Mouse (Mus musculus) hindbrain, embryonic 14.5 days (tissue): Measurements from ENCODE around the gene Ntmt1. TPM values are rescaled to one million over a fixed set of nuclear protein-coding genes. Genes with fewer than 3 reads are reported as not detected.

Experiments
- ATAC-seq: fragments of 200-750 bp; cut with Nextera tagmentation; 2 replicates; pipeline ENCODE4 v1.8.0; 2017; ENCODE audit warnings: moderate number of reproducible peaks, mild to moderate bottlenecking, moderate TSS enrichment, moderate library complexity; ENCODE audit not compliant: low FRiP score
- DNase-seq: peaks from one replicate; pipeline ENCODE4 v3.0.0-alpha.2; 2015; ENCODE audit warnings: low spot score
- H3K27ac ChIP-seq: fragments of 300-500 bp; sonication (generic); 2 replicates; pipeline ENCODE4 v1.5.1; 2014; ENCODE audit warnings: mild to moderate bottlenecking, moderate library complexity
- H3K27me3 ChIP-seq: fragments of 300-500 bp; sonication (generic); 2 replicates; pipeline ENCODE4 v1.6.1; 2014; ENCODE audit warnings: mild to moderate bottlenecking, low read length, mixed read lengths; ENCODE audit not compliant: control insufficient read depth, insufficient read depth
- H3K36me3 ChIP-seq: fragments of 300-500 bp; sonication (generic); replicated peaks from 2 replicates; pipeline ENCODE4 v1.6.1; 2014; ENCODE audit not compliant: control insufficient read depth, insufficient read depth
- H3K4me1 ChIP-seq: fragments of 300-500 bp; sonication (generic); replicated peaks from 2 replicates; pipeline ENCODE4 v1.6.1; 2014; ENCODE audit warnings: antibody characterized with exemption, low read length, mixed read lengths; ENCODE audit not compliant: control insufficient read depth, insufficient read depth
- H3K4me2 ChIP-seq: fragments of 300-500 bp; sonication (generic); replicated peaks from 2 replicates; pipeline ENCODE4 v1.6.1; 2014; ENCODE audit warnings: mild to moderate bottlenecking, moderate library complexity
- H3K4me3 ChIP-seq: fragments of 300-500 bp; sonication (generic); replicated peaks from 2 replicates; pipeline ENCODE4 v1.5.1; 2014; ENCODE audit warnings: mild to moderate bottlenecking, low read length
- H3K9ac ChIP-seq: fragments of 300-500 bp; sonication (generic); 2 replicates; pipeline ENCODE4 v1.6.1; 2014
- H3K9me3 ChIP-seq: fragments of 300-500 bp; sonication (generic); 2 replicates; pipeline ENCODE4 v1.6.1; 2016; ENCODE audit warnings: low read length; ENCODE audit not compliant: control insufficient read depth
- WGBS: fragments of 180-500 bp; shearing (Covaris S2); extraction: QIAGEN DNeasy Blood & Tissue Kit; methylation state at CpG from one replicate; pipeline ENCODE4 v1.1.7; 2014; 5-methylcytosine and 5-hydroxymethylcytosine counted together
- polyA plus RNA-seq: library from polyadenylated mRNA; unstranded; fragments of >200 nt; fragmentation: Nextera tagmentation; extraction: Ambion mirVana; gene quantifications from 2 replicates; pipeline ENCODE4 v1.2.1, GENCODE M21; 2014

The Ntmt1 gene
- polyA plus RNA-seq, 1 experiment from 2014 or later, result 102 TPM

DNA sequence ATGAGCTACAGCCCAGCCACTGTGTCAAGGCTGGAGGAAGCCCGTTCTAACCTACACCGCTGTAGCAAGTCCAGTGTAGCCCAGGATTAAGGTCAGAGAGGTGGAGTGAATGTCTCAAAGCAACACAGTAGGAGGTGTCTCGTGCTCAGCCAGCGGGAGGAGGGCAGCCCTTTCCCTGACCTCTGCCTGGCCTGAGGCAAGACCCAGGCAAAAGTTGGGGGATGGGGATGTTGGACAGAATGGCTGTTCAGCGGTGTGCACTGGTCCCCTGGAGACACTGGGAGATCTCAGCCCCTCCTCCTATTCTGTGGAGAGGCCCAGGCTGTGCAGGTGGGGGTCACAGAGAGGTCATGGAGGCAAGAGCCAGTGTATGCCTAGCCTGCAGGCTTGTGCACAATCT is 28.4 kb upstream of the Ntmt1 start:
- Histone ChIP-seq H3K27me3 (no peaks in the 10 kb centered on the region), H3K36me3 (no peaks in the 10 kb centered on the region), H3K4me2 (no peak overlapping the region), H3K4me3 (no peak overlapping the region), H3K4me1 (peaks cover 9% of the 10 kb centered on the region), H3K27ac (no peak overlapping the region), H3K9me3 (no peaks in the 10 kb centered on the region), H3K9ac (no peak overlapping the region)
- 4% methylated on average over 5 of the region's 5 CpGs for WGBS
- ATAC-seq (no peak), DNase-seq (no peak)

DNA sequence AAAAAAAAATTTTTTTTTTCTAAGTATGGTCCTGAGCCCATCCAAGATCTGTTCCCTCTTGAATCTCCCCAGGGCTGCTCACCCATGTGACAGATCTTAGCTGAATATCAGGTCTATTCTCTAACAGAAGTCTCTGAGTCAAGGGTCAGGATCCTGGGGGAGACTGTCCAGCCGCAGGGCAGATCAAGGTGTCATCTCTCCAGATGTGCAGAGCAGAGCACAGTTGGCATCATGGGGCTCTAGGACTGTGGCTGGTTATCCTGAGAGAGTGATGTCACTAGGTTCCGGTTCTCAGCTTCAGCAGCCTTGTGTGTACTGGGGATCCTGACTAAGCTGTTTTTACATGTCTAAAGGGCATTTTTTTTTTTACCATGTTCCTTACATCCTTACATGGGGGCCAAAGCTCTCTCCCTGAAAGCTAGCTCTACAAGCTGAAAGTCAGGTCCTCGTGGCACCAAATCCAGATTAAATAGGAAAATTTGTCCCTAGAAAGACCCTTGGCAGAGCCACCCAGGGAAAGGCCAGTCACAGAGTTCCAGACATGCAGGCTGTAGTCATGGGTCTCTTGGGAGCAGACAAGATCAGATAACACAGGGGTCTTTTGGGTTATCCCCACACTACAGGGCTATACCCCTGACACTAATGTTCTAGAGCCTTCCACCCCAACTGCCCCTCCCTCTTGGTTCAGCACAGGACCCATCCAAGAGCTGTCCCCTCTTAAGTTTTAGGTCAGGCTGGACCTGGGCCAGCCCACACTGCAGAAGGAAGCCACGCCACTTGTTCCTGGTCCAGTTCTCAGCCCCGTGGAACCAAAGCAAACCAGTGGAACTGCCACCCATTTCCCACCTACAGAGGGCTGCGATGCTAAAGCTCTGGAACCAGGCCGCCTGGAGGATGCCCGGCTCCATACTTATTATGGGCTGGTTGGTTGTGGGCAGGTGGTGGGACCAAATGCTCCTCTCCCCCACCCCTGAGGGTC is 25.0 kb upstream of the Ntmt1 start:
- H3K4me2 ChIP-seq, result peak overlapping the region; percentile 46
- H3K9ac ChIP-seq, result no peak overlapping the region
- H3K9me3 ChIP-seq, result no peaks in the 10 kb centered on the region
- H3K4me3 ChIP-seq, result no peak overlapping the region
- no peaks in the 10 kb centered on the region for H3K27me3 ChIP-seq
- DNase-seq, result no peak
- no peaks in the 10 kb centered on the region for H3K36me3 ChIP-seq
- ATAC-seq, result no peak
- peaks cover 28% of the 10 kb centered on the region for H3K4me1 ChIP-seq
- peak overlapping the region; percentile 48; the same call in 1 of the 2 replicates for H3K27ac ChIP-seq
- 75% methylated on average over 8 of the region's 8 CpGs for WGBS

DNA sequence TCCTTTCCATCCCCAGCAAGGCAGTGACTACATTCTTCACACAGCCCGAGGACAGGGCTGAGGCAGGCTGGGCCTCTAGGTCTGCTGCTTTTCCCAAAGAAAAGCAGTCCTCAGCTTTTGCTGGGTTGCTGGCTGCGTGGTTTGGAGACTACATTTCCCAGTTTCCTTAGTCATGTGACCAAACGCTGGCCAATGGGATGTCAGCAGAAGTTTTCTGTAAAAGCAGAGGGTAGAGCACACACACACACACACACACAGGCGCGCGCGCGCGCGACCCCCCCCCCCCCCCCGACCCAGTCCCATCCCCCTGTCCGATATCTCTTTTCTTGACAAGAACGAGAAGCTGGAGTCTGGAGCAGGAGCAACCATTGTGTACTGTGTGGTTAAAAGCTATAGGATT is 24.3 kb upstream of the Ntmt1 start:
- ATAC-seq, result 0 out of 2 replicates have a peak, but pooled peaks have one; percentile 49
- WGBS, result 2% methylated on average over 13 of the region's 13 CpGs
- H3K9ac ChIP-seq, result no peak overlapping the region

DNA sequence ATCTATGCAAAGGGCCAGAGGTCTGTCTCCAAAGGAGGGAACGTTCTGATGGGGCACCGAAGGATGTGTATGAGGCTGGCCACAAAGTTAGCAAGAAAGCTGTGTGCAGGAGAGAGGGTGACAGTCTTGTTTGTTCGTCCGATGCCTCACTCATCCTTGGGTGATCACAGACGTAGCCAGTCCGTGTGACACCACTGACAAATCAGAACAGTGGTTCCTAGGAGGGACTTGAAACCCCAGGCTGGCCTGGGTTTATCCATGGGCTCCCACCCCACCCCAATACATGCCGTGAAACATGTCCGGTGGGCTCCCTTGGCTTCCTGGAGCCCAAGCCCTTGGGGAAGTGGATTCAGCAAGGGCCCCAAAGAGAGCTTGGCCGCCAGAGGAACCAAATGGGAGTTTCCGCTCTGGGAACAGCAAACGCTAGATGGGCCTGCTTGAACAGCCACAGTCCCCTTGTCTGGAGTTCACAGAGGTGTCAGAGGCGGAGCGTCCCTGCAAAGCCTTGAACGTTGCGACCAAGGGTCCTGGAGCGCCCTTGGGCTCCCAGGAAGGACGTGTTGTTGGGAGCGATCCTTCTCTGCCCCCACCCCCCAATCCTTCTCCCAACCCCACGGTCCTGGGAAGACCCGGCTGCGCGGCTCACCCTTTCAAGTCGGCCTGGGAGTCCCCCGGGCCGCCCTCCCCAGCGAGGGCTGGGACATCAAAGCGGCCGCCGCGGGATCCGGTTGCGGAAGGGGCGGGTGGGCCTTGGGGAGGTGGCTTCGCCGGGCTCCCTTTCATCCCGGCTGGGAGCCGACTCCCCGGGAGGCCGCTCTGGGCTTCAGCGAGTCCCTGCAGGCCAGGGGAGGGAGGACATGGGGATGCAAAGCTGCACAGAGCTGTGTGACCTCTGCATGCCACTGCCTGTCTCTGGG is 23.3 kb upstream of the Ntmt1 start:
- Histone ChIP-seq H3K4me3 (no peak overlapping the region), H3K27ac (peak overlapping the region; percentile 55), H3K9ac (peak overlapping the region; percentile 42), H3K27me3 (no peaks in the 10 kb centered on the region), H3K36me3 (no peaks in the 10 kb centered on the region), H3K4me2 (peak overlapping the region; percentile 46), H3K9me3 (no peaks in the 10 kb centered on the region), H3K4me1 (peaks cover 28% of the 10 kb centered on the region)
- WGBS, result 14% methylated on average over 40 of the region's 40 CpGs
- no peak for DNase-seq
- ATAC-seq, result 0 out of 2 replicates have a peak, but pooled peaks have one; percentile 15

More for the DNA sequence above, 24.3 kb upstream of the Ntmt1 start:
- no peaks in the 10 kb centered on the region for H3K27me3 ChIP-seq
- peak; percentile 76 for DNase-seq
- peak overlapping the region; percentile 46 for H3K4me2 ChIP-seq
- H3K27ac ChIP-seq, result peak overlapping the region; percentile 48; the same call in 1 of the 2 replicates
- peaks cover 28% of the 10 kb centered on the region for H3K4me1 ChIP-seq
- no peak overlapping the region for H3K4me3 ChIP-seq
- no peaks in the 10 kb centered on the region for H3K36me3 ChIP-seq
- no peaks in the 10 kb centered on the region for H3K9me3 ChIP-seq

DNA sequence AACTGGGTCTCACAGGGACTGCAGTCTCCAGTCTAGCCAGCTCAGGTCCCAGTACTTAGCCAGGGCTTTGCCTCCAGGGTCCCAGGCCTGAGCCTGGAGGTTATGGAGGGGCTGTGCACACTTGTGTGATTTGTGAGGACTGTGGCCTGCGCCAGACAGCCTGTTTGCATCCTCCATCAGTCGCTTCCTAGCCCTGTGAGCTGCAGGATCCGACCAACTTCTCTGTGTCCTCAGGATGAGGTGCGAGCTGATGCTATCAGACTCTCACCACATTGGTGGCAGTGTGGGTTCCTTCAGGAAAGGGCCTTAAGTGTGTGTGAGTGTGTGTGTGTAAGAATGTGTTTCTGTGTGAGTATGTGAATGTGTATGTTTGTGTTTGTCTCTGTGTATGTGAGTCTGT is 20.2 kb upstream of the Ntmt1 start:
- H3K27ac ChIP-seq, result no peak overlapping the region
- H3K36me3 ChIP-seq, result no peaks in the 10 kb centered on the region
- WGBS, result 61% methylated on average over 4 of the region's 4 CpGs
- ATAC-seq (no peak), DNase-seq (no peak)
- H3K27me3 ChIP-seq, result no peaks in the 10 kb centered on the region
- H3K9ac ChIP-seq, result peak overlapping the region; percentile 29; the same call in 1 of the 2 replicates
- H3K4me3 ChIP-seq, result no peak overlapping the region
- no peak overlapping the region for H3K4me2 ChIP-seq
- peaks cover 28% of the 10 kb centered on the region for H3K4me1 ChIP-seq
- H3K9me3 ChIP-seq, result no peaks in the 10 kb centered on the region

DNA sequence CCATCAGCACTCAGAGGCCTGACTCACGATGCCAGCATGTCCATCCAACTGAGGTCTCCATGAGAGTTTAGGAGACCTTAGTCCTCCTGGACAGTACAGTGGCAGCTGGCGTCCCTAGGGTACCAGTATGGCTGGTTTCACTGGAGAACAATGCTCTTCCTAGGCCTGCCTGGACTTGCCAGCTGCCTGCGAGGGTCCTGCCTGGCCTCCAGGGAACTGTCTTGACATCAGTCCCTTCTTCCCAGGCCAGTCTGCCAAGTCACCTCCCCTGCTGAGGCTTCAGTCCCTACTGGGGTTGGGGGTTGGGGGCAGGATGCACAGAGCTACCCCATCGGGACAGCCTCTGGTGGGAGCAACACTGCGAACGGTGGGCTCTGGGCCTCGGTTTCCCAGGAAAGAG is 15.6 kb upstream of the Ntmt1 start:
- WGBS, result 73% methylated on average over 7 of the region's 7 CpGs
- no peak overlapping the region for H3K4me3 ChIP-seq
- no peaks in the 10 kb centered on the region for H3K27me3 ChIP-seq
- H3K9me3 ChIP-seq, result no peaks in the 10 kb centered on the region
- no peak overlapping the region for H3K27ac ChIP-seq
- peaks cover 23% of the 10 kb centered on the region for H3K4me1 ChIP-seq
- H3K4me2 ChIP-seq, result no peak overlapping the region
- no peak for ATAC-seq
- H3K9ac ChIP-seq, result no peak overlapping the region
- no peak for DNase-seq
- H3K36me3 ChIP-seq, result no peaks in the 10 kb centered on the region

DNA sequence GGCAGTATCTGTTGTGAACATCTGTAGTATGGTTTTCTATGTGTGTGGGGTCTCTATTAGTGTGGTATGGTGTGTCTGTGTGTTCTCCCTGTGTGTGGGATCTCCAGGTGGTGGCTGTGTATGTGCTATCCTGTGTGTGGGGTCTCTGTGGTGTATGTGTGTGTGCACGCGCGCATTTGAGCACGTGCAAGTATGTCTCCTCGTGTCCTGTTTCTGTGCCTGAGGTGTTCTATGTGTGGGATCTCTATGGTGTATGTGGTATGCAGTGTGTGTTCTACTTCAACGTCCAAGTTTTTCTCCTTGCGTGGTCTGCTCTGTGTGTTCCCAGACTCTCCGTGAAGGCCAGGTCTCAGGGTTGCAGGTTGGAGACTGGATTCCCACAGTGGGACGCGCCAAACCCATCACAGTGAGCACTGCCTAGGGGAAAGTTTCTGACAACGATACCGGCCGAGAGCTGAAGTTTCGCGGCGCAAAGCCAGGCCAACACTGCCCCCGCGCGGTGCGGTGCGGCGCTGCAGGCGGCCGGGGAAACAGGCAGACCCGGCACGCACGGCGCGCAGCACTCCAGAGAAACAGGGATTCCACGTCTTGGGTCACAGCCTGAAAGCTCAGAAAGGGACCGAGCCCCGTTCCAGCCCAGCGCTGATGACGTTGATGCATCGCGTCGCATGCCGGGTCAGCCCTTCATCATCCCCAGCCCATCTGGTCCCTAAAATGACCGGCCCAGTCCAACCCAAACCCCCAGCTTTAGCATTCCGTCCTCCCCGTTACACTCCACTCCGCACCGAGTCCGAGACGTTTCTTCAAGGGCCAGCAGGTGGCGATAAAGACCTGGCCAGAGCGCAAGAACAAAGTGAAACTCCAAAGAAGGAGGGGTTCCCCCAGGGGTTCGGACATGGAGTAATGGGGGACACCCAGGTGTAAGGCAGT is 13.2 kb upstream of the Ntmt1 start:
- Histone ChIP-seq H3K9ac (peak overlapping the region; percentile 49; the same call in 1 of the 2 replicates), H3K4me3 (peak overlapping the region; percentile 32), H3K27me3 (no peaks in the 10 kb centered on the region), H3K27ac (peak overlapping the region; percentile 81; the same call in 1 of the 2 replicates), H3K36me3 (no peaks in the 10 kb centered on the region), H3K4me1 (peaks cover 24% of the 10 kb centered on the region), H3K4me2 (peak overlapping the region; percentile 71), H3K9me3 (no peaks in the 10 kb centered on the region)
- WGBS, result 5% methylated on average over 48 of the region's 48 CpGs
- ATAC-seq (peak; percentile 69), DNase-seq (peak; percentile 95)

DNA sequence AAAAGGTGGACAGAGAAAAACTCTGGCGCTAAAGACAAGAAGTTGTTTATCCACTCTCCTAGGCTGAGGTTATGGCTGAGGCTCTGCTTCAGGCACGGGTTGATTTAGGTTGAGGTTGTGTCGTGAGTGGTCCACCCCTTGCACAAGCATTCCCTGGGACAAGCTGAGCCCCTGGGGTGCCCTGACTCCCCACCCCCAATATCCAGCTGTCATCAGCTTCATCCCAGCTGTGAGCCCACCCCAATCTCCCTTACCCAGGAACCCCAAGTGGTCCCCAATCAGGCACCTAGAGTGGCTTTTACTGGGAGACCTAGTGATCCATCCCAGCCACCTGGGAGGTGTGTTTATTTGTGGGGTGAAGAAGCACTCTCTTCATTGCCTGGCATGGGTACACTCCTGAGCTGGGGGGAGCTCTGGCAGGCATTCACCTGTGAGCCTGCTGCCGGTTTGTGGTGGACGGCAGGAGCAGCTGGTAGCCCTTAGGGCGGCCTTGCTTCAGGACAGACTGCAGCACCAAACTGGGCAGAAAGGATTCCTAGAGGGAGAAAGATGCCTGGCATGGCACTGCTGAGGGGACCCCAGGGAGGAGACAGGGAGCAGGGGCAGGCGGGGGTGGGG is 12.2 kb upstream of the Ntmt1 start:
- peak overlapping the region; percentile 51; the same call in 1 of the 2 replicates for H3K27ac ChIP-seq
- no peaks in the 10 kb centered on the region for H3K9me3 ChIP-seq
- no peak overlapping the region for H3K9ac ChIP-seq
- no peaks in the 10 kb centered on the region for H3K36me3 ChIP-seq
- H3K4me1 ChIP-seq, result peaks cover 24% of the 10 kb centered on the region
- ATAC-seq (no peak), DNase-seq (no peak)
- 56% methylated on average over 7 of the region's 7 CpGs for WGBS
- no peaks in the 10 kb centered on the region for H3K27me3 ChIP-seq
- peak overlapping the region; percentile 71 for H3K4me2 ChIP-seq
- H3K4me3 ChIP-seq, result no peak overlapping the region
